Mouse (Mus musculus) heart, embryonic 16.5 days (tissue): ENCODE measurements around the gene Myl7. TPM values are rescaled to one million over a fixed set of nuclear protein-coding genes. Genes with fewer than 3 reads are reported as not detected.
"Not testable (repeated sequence)": the region's sequence is repeated elsewhere in the genome, so short reads cannot be mapped to it uniquely, and the experiment has no call there.

Source experiments
- ATAC-seq: fragments of 200-750 bp; cut with Nextera tagmentation; replicated peaks from 2 replicates; pipeline ENCODE4 v1.8.0; 2017; ENCODE audit warnings: moderate number of reproducible peaks; ENCODE audit not compliant: insufficient read depth, low FRiP score; ENCODE audit errors: extremely low read depth
- H3K27ac ChIP-seq: fragments of 300-500 bp; sonication (generic); 2 replicates; pipeline ENCODE4 v1.5.1; 2014; ENCODE audit warnings: mild to moderate bottlenecking, low read length, control low read depth, moderate library complexity
- H3K27me3 ChIP-seq: fragments of 300-500 bp; sonication (generic); 2 replicates; pipeline ENCODE4 v1.6.1; 2014; ENCODE audit warnings: low read length, mixed read lengths; ENCODE audit not compliant: control insufficient read depth, insufficient read depth
- H3K36me3 ChIP-seq: fragments of 300-500 bp; sonication (generic); 2 replicates; pipeline ENCODE4 v1.6.1; 2014; ENCODE audit not compliant: control insufficient read depth, insufficient read depth
- H3K4me1 ChIP-seq: fragments of 300-500 bp; sonication (generic); 2 replicates; pipeline ENCODE4 v1.6.1; 2014; ENCODE audit warnings: low read length, mixed read lengths; ENCODE audit not compliant: control insufficient read depth, insufficient read depth
- H3K4me2 ChIP-seq: fragments of 300-500 bp; sonication (generic); 2 replicates; pipeline ENCODE4 v1.6.1; 2014; ENCODE audit warnings: low read depth, mild to moderate bottlenecking, control low read depth, low read length
- H3K4me3 ChIP-seq: fragments of 300-500 bp; sonication (generic); 2 replicates; pipeline ENCODE4 v1.5.1; 2014; ENCODE audit warnings: mild to moderate bottlenecking, control low read depth, low read length
- H3K9ac ChIP-seq: fragments of 300-500 bp; sonication (generic); 2 replicates; pipeline ENCODE4 v1.6.1; 2014; ENCODE audit warnings: low read length, control low read depth
- H3K9me3 ChIP-seq: fragments of 300-500 bp; sonication (generic); replicated peaks from 2 replicates; pipeline ENCODE4 v1.6.1; 2016; ENCODE audit warnings: low read length; ENCODE audit not compliant: control insufficient read depth
- WGBS: fragments of 180-500 bp; shearing (Covaris S2); extraction: QIAGEN DNeasy Blood & Tissue Kit; methylation state at CpG from one replicate; pipeline ENCODE4 v1.1.7; 2014; 5-methylcytosine and 5-hydroxymethylcytosine counted together
- polyA plus RNA-seq: library from polyadenylated mRNA; unstranded; fragments of >200 nt; fragmentation: Nextera tagmentation; extraction: Ambion mirVana; gene quantifications from 2 replicates; pipeline ENCODE4 v1.2.1, GENCODE M21; 2015

Myl7 gene
- polyA plus RNA-seq = 3,470 and 5,161 TPM in 2 replicates

- ATAC-seq = peak; percentile 56
- Histone ChIP-seq H3K4me1 (peaks cover 28% of the 10 kb centered on the region), H3K27me3 (0 out of 2 replicates have a peak, but pooled peaks cover 2% of the 10 kb centered on the region), H3K4me2 (peak within 1 kb of the TSS; percentile 63), H3K9me3 (no peaks in the 10 kb centered on the region), H3K27ac (peak within 1 kb of the TSS; percentile 80), H3K36me3 (no peaks in the 10 kb centered on the region), H3K9ac (peak within 1 kb of the TSS; percentile 76), H3K4me3 (peak within 1 kb of the TSS; percentile 49)
- WGBS = 33% methylated on average over 5 of the region's 5 CpGs
These were observed at the start of gene Myl7 for GRCm38 (mm10) chr11:5898531-5898930. Gene Myl7, minus strand, starts transcription at chr11:5898782.

GRCm38 (mm10) chr11:5947796-5948195, 49.2 kb upstream of the Myl7 start:
- H3K4me3 ChIP-seq = no peak overlapping the region
- H3K4me1 ChIP-seq = peaks cover 13% of the 10 kb centered on the region
- H3K36me3 ChIP-seq = no peaks in the 10 kb centered on the region
- H3K27ac ChIP-seq = no peak overlapping the region
- H3K9me3 ChIP-seq = no peaks in the 10 kb centered on the region; the same call in 1 of the 2 replicates
- no peak overlapping the region for H3K4me2 ChIP-seq
- ATAC-seq = no peak
- 50% methylated on average over 4 of the region's 4 CpGs for WGBS
- H3K27me3 ChIP-seq = no peaks in the 10 kb centered on the region
- no peak overlapping the region for H3K9ac ChIP-seq

- 71% methylated on average over 2 of the region's 2 CpGs for WGBS
- no peak overlapping the region for H3K4me2 ChIP-seq
- no peak for ATAC-seq
These were observed 46.5 kb upstream of the Myl7 start for GRCm38 (mm10) chr11:5945096-5945495.

DNA sequence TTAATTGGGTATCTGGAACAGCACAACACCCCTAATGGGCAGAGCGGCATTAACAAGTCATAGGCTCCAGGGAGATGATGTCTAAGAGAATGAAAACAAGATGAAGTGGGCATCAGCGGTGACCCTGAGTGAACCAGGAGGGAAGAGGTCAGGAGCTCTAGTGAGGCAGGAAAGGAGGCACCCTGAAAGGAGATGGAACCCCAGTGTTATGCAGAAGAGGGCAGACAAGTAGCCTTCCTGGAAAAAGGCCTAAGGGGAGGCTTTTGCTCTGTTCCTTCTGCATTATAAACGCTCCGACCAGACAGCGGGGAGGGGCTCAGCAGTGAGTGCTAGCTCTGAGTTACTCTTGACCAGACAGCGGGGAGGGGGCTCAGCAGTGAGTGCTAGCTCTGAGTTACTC, 44.4 kb upstream of the Myl7 start:
- Histone ChIP-seq H3K9me3 (no peaks in the 10 kb centered on the region; the same call in 1 of the 2 replicates), H3K4me1 (no peaks in the 10 kb centered on the region), H3K36me3 (no peaks in the 10 kb centered on the region), H3K4me2 (no peak overlapping the region), H3K27me3 (no peaks in the 10 kb centered on the region), H3K9ac (no peak overlapping the region), H3K4me3 (no peak overlapping the region), H3K27ac (no peak overlapping the region)
- ATAC-seq = no peak
- 69% methylated on average over 6 of the region's 6 CpGs for WGBS

More at GRCm38 (mm10) chr11:5945096-5945495, 46.5 kb upstream of the Myl7 start:
- Histone ChIP-seq H3K9me3 (no peaks in the 10 kb centered on the region; the same call in 1 of the 2 replicates), H3K27me3 (no peaks in the 10 kb centered on the region), H3K9ac (no peak overlapping the region), H3K27ac (no peak overlapping the region), H3K4me1 (peaks cover 4% of the 10 kb centered on the region; the same call in 1 of the 2 replicates), H3K4me3 (no peak overlapping the region), H3K36me3 (no peaks in the 10 kb centered on the region)

DNA sequence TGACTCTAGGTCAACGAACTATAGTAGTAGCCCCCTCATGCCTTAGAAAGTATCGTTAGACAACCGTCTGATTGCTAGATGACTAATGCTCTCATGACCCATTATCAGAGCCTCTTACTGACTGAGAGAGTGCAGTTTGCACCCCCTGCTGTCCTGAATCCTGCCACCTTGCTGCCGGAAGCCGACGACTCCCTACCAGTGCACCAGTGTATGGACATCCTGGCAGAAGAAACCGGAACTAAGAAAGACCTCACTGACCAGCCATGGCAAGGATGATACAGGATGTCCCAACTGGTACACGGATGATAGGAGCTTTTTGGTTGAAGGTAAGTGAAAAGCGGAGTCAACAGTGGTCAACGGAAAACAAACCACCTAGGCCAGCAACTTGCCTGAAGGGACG, 35.9 kb upstream of the Myl7 start:
- WGBS = 87% methylated on average over 11 of the region's 11 CpGs
- not testable (repeated sequence) for H3K27me3 ChIP-seq, H3K36me3 ChIP-seq, H3K27ac ChIP-seq, H3K9me3 ChIP-seq, H3K9ac ChIP-seq, ATAC-seq, H3K4me1 ChIP-seq, H3K4me2 ChIP-seq, H3K4me3 ChIP-seq

DNA sequence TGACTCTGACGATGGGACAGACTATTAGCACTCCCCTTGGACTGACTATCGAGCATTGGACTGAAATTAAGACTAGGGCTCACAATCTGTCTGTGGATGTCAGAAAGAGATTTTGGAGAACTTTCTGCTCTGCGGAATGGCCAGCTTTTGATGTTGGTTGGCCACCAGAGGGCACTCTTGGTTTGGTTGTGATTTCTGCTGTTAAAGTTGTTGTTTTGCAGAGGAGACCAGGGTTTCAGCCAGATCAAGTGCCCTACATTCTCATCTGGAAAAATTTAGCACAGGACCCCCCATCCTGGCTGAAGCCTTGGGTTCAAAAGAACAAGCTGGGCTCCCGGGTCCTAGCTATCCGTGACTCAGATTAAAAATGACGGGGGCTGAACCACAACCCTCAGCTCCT, 33.4 kb upstream of the Myl7 start:
- ATAC-seq, H3K27ac ChIP-seq, H3K27me3 ChIP-seq, H3K9ac ChIP-seq, H3K9me3 ChIP-seq, H3K4me3 ChIP-seq, H3K4me2 ChIP-seq, H3K4me1 ChIP-seq, H3K36me3 ChIP-seq: not testable (repeated sequence)
- 86% methylated on average over 6 of the region's 6 CpGs for WGBS

DNA sequence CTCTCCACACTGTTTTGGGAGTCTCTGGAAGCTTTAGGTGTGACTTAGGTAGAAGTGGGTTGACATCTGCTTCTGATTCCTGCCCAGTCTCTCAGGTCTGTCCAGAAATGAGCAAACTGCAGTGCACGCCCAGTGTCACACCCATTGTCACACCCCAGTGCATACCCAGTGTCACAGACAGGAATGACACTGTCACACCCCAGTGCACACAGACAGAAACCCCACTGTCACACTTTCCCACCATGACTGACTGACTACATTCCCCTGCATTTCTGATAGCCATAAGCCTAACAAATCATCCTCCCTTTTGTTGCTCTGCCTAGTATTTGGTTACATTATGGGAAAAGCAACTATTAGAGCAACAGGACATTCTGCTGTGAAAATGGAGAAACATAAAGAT, 32.0 kb upstream of the Myl7 start:
- ATAC-seq = no peak
- Histone ChIP-seq H3K9me3 (peaks cover 5% of the 10 kb centered on the region; the same call in 1 of the 2 replicates), H3K27me3 (no peaks in the 10 kb centered on the region), H3K4me3 (no peak overlapping the region), H3K9ac (no peak overlapping the region), H3K4me2 (no peak overlapping the region), H3K4me1 (no peaks in the 10 kb centered on the region), H3K36me3 (no peaks in the 10 kb centered on the region), H3K27ac (no peak overlapping the region)
- 67% methylated on average over 1 of the region's 1 CpGs for WGBS

- H3K27me3 ChIP-seq = no peaks in the 10 kb centered on the region
- no peaks in the 10 kb centered on the region for H3K4me1 ChIP-seq
- H3K4me2 ChIP-seq = no peak overlapping the region
- WGBS = 76% methylated on average over 3 of the region's 3 CpGs
- H3K9me3 ChIP-seq = no peaks in the 10 kb centered on the region
- no peak overlapping the region for H3K27ac ChIP-seq
- H3K9ac ChIP-seq = no peak overlapping the region
- ATAC-seq = no peak
- no peak overlapping the region for H3K4me3 ChIP-seq
- H3K36me3 ChIP-seq = no peaks in the 10 kb centered on the region
These were observed 28.2 kb upstream of the Myl7 start for GRCm38 (mm10) chr11:5926696-5927220.

GRCm38 (mm10) chr11:5924699-5925098, 26.1 kb upstream of the Myl7 start:
- no peaks in the 10 kb centered on the region for H3K4me1 ChIP-seq
- no peaks in the 10 kb centered on the region for H3K36me3 ChIP-seq
- no peak overlapping the region for H3K4me3 ChIP-seq
- H3K4me2 ChIP-seq = no peak overlapping the region
- H3K27ac ChIP-seq = no peak overlapping the region
- H3K27me3 ChIP-seq = no peaks in the 10 kb centered on the region
- ATAC-seq = no peak
- H3K9ac ChIP-seq = no peak overlapping the region
- WGBS = 63% methylated on average over 8 of the region's 8 CpGs
- H3K9me3 ChIP-seq = no peaks in the 10 kb centered on the region
